Mouse (Mus musculus): Measurements from ENCODE around the gene Phb. TPM values are rescaled to one million over a fixed set of nuclear protein-coding genes. Genes with fewer than 3 reads are reported as not detected.

The Phb gene
- polyA plus RNA-seq, 1 experiment from 2014 or later: 224 TPM

GRCm38 (mm10) chr11:95687084-95687656, 20.4 kb downstream of the Phb start:
- 41% methylated on average over 11 of the region's 11 CpGs for WGBS
- Histone ChIP-seq H3K4me3 (ENCODE audit: low read depth, low read length) (no peak overlapping the region), H3K4me1 (ENCODE audit: control insufficient read depth, insufficient read depth, low read length) (no peaks in the 10 kb centered on the region), H3K27ac (ENCODE audit: low read length) (no peak overlapping the region), H3K27me3 (ENCODE audit: control insufficient read depth, insufficient read depth, low read length) (no peaks in the 10 kb centered on the region), H3K36me3 (ENCODE audit: control insufficient read depth, insufficient read depth, low read length) (no peaks in the 10 kb centered on the region), H3K9ac (replicated peaks; ENCODE audit: low read depth, low read length) (no peak overlapping the region), H3K4me2 (replicated peaks; ENCODE audit: low read depth, low read length) (no peak overlapping the region), H3K9me3 (ENCODE audit: control insufficient read depth, low read depth, low read length) (no peaks in the 10 kb centered on the region)
- ATAC-seq (ENCODE audit: insufficient number of reproducible peaks, insufficient read depth, low FRiP score, low read depth): no peak

- no peaks in the 10 kb centered on the region for H3K4me1 ChIP-seq (ENCODE audit: control insufficient read depth, insufficient read depth, low read length)
- no peak overlapping the region for H3K4me2 ChIP-seq (replicated peaks; ENCODE audit: low read depth, low read length)
- no peaks in the 10 kb centered on the region for H3K27me3 ChIP-seq (ENCODE audit: control insufficient read depth, insufficient read depth, low read length)
- H3K9me3 ChIP-seq (ENCODE audit: control insufficient read depth, low read depth, low read length): no peaks in the 10 kb centered on the region
- H3K9ac ChIP-seq (replicated peaks; ENCODE audit: low read depth, low read length): no peak overlapping the region; the same call in 1 of the 2 replicates
- no peaks in the 10 kb centered on the region for H3K36me3 ChIP-seq (ENCODE audit: control insufficient read depth, insufficient read depth, low read length)
- WGBS: 64% methylated on average over 6 of the region's 6 CpGs
- no peak for ATAC-seq (ENCODE audit: insufficient number of reproducible peaks, insufficient read depth, low FRiP score, low read depth)
- no peak overlapping the region for H3K4me3 ChIP-seq (ENCODE audit: low read depth, low read length)
- peak overlapping the region; percentile 18; the same call in 1 of the 2 replicates for H3K27ac ChIP-seq (ENCODE audit: low read length)
These were observed 21.8 kb downstream of the Phb start for GRCm38 (mm10) chr11:95688515-95688914.

- Histone ChIP-seq H3K9ac (replicated peaks; ENCODE audit: low read depth, low read length) (no peak overlapping the region; the same call in 1 of the 2 replicates), H3K4me1 (ENCODE audit: control insufficient read depth, insufficient read depth, low read length) (no peaks in the 10 kb centered on the region), H3K27ac (ENCODE audit: low read length) (peak overlapping the region; percentile 18; the same call in 1 of the 2 replicates), H3K4me3 (ENCODE audit: low read depth, low read length) (no peak overlapping the region), H3K9me3 (ENCODE audit: control insufficient read depth, low read depth, low read length) (no peaks in the 10 kb centered on the region), H3K36me3 (ENCODE audit: control insufficient read depth, insufficient read depth, low read length) (no peaks in the 10 kb centered on the region), H3K27me3 (ENCODE audit: control insufficient read depth, insufficient read depth, low read length) (no peaks in the 10 kb centered on the region), H3K4me2 (replicated peaks; ENCODE audit: low read depth, low read length) (no peak overlapping the region)
- no peak for ATAC-seq (ENCODE audit: insufficient number of reproducible peaks, insufficient read depth, low FRiP score, low read depth)
- whole genome bisulfite sequencing: 64% methylated on average over 7 of the region's 7 CpGs
These were observed 22.2 kb downstream of the Phb start for GRCm38 (mm10) chr11:95688981-95689380.

GRCm38 (mm10) chr11:95689544-95689943, 22.8 kb downstream of the Phb start:
- Histone ChIP-seq H3K27me3 (ENCODE audit: control insufficient read depth, insufficient read depth, low read length) (no peaks in the 10 kb centered on the region), H3K9me3 (ENCODE audit: control insufficient read depth, low read depth, low read length) (no peaks in the 10 kb centered on the region), H3K4me2 (replicated peaks; ENCODE audit: low read depth, low read length) (no peak overlapping the region), H3K4me3 (ENCODE audit: low read depth, low read length) (no peak overlapping the region), H3K27ac (ENCODE audit: low read length) (no peak overlapping the region), H3K9ac (replicated peaks; ENCODE audit: low read depth, low read length) (no peak overlapping the region), H3K4me1 (ENCODE audit: control insufficient read depth, insufficient read depth, low read length) (no peaks in the 10 kb centered on the region), H3K36me3 (ENCODE audit: control insufficient read depth, insufficient read depth, low read length) (no peaks in the 10 kb centered on the region)
- WGBS: 80% methylated on average over 3 of the region's 3 CpGs
- ATAC-seq (ENCODE audit: insufficient number of reproducible peaks, insufficient read depth, low FRiP score, low read depth): no peak

GRCm38 (mm10) chr11:95698541-95698940, 31.8 kb downstream of the Phb start:
- H3K36me3 ChIP-seq (ENCODE audit: control insufficient read depth, insufficient read depth, low read length): no peaks in the 10 kb centered on the region
- H3K27ac ChIP-seq (ENCODE audit: low read length): no peak overlapping the region
- ATAC-seq (ENCODE audit: insufficient number of reproducible peaks, insufficient read depth, low FRiP score, low read depth): no peak
- no peaks in the 10 kb centered on the region for H3K9me3 ChIP-seq (ENCODE audit: control insufficient read depth, low read depth, low read length)
- H3K4me2 ChIP-seq (replicated peaks; ENCODE audit: low read depth, low read length): no peak overlapping the region
- H3K4me1 ChIP-seq (ENCODE audit: control insufficient read depth, insufficient read depth, low read length): no peaks in the 10 kb centered on the region
- no peak overlapping the region for H3K9ac ChIP-seq (replicated peaks; ENCODE audit: low read depth, low read length)
- H3K4me3 ChIP-seq (ENCODE audit: low read depth, low read length): no peak overlapping the region
- 77% methylated on average over 5 of the region's 5 CpGs for WGBS
- no peaks in the 10 kb centered on the region for H3K27me3 ChIP-seq (ENCODE audit: control insufficient read depth, insufficient read depth, low read length)

- no peaks in the 10 kb centered on the region for H3K9me3 ChIP-seq (ENCODE audit: control insufficient read depth, low read depth, low read length)
- no peak overlapping the region for H3K4me3 ChIP-seq (ENCODE audit: low read depth, low read length)
- no peak overlapping the region for H3K27ac ChIP-seq (ENCODE audit: low read length)
- no peak overlapping the region for H3K4me2 ChIP-seq (replicated peaks; ENCODE audit: low read depth, low read length)
- no peak for ATAC-seq (ENCODE audit: insufficient number of reproducible peaks, insufficient read depth, low FRiP score, low read depth)
- WGBS: 84% methylated on average over 13 of the region's 13 CpGs
- no peaks in the 10 kb centered on the region for H3K4me1 ChIP-seq (ENCODE audit: control insufficient read depth, insufficient read depth, low read length)
- no peaks in the 10 kb centered on the region for H3K36me3 ChIP-seq (ENCODE audit: control insufficient read depth, insufficient read depth, low read length)
- H3K27me3 ChIP-seq (ENCODE audit: control insufficient read depth, insufficient read depth, low read length): no peaks in the 10 kb centered on the region
- H3K9ac ChIP-seq (replicated peaks; ENCODE audit: low read depth, low read length): no peak overlapping the region
These were observed 34.3 kb downstream of the Phb start for GRCm38 (mm10) chr11:95700778-95701739.

GRCm38 (mm10) chr11:95704032-95704969, 37.5 kb downstream of the Phb start:
- Histone ChIP-seq H3K27ac (ENCODE audit: low read length) (no peak overlapping the region), H3K9ac (replicated peaks; ENCODE audit: low read depth, low read length) (no peak overlapping the region), H3K36me3 (ENCODE audit: control insufficient read depth, insufficient read depth, low read length) (no peaks in the 10 kb centered on the region), H3K4me2 (replicated peaks; ENCODE audit: low read depth, low read length) (no peak overlapping the region), H3K4me1 (ENCODE audit: control insufficient read depth, insufficient read depth, low read length) (no peaks in the 10 kb centered on the region), H3K4me3 (ENCODE audit: low read depth, low read length) (no peak overlapping the region), H3K9me3 (ENCODE audit: control insufficient read depth, low read depth, low read length) (no peaks in the 10 kb centered on the region), H3K27me3 (ENCODE audit: control insufficient read depth, insufficient read depth, low read length) (no peaks in the 10 kb centered on the region)
- WGBS: 86% methylated on average over 12 of the region's 12 CpGs
- ATAC-seq (ENCODE audit: insufficient number of reproducible peaks, insufficient read depth, low FRiP score, low read depth): no peak

- 74% methylated on average over 4 of the region's 4 CpGs for WGBS
- H3K27me3 ChIP-seq (ENCODE audit: control insufficient read depth, insufficient read depth, low read length): no peaks in the 10 kb centered on the region
- H3K9me3 ChIP-seq (ENCODE audit: control insufficient read depth, low read depth, low read length): no peaks in the 10 kb centered on the region
- no peak for ATAC-seq (ENCODE audit: insufficient number of reproducible peaks, insufficient read depth, low FRiP score, low read depth)
- no peak overlapping the region for H3K27ac ChIP-seq (ENCODE audit: low read length)
- no peaks in the 10 kb centered on the region for H3K4me1 ChIP-seq (ENCODE audit: control insufficient read depth, insufficient read depth, low read length)
- no peak overlapping the region for H3K4me3 ChIP-seq (ENCODE audit: low read depth, low read length)
- no peaks in the 10 kb centered on the region for H3K36me3 ChIP-seq (ENCODE audit: control insufficient read depth, insufficient read depth, low read length)
- no peak overlapping the region for H3K4me2 ChIP-seq (replicated peaks; ENCODE audit: low read depth, low read length)
- H3K9ac ChIP-seq (replicated peaks; ENCODE audit: low read depth, low read length): no peak overlapping the region
These were observed 38.2 kb downstream of the Phb start for GRCm38 (mm10) chr11:95704970-95705330.

Data from stomach, embryonic 14.5 days (tissue).